Mouse (Mus musculus): ENCODE measurements around the gene Vps54. TPM values are rescaled to one million over a fixed set of nuclear protein-coding genes. Genes with fewer than 3 reads are reported as not detected.

Gene Vps54
- total RNA-seq, 1 experiment from 2014 or later, result 182 TPM

Other genes with a start within 250 kb of the Vps54 start
- 149 and 152 TPM in 2 replicates for gene Peli1, start 148.0 kb upstream of the Vps54 start, total RNA-seq (2017)
- gene Ugp2, start 131.9 kb downstream of the Vps54 start, total RNA-seq (2017), result 93.1 and 96.5 TPM in 2 replicates